Mouse (Mus musculus) midbrain, postnatal 0 days (tissue): ENCODE data around the gene Myl7. TPM values are rescaled to one million over a fixed set of nuclear protein-coding genes. Genes with fewer than 3 reads are reported as not detected.

ENCODE experiments used
- ATAC-seq: fragments of 200-750 bp; cut with Nextera tagmentation; 2 replicates; pipeline ENCODE4 v1.8.0; 2017; ENCODE audit warnings: moderate number of reproducible peaks, mild to moderate bottlenecking, moderate TSS enrichment, moderate library complexity; ENCODE audit not compliant: low FRiP score
- DNase-seq: peaks from one replicate; pipeline ENCODE4 v3.0.0-alpha.2; 2015; ENCODE audit warnings: low spot score
- H3K27ac ChIP-seq: fragments of 300-500 bp; sonication (generic); 2 replicates; pipeline ENCODE4 v1.5.1; 2014; ENCODE audit warnings: low read depth, mild to moderate bottlenecking, low read length, mixed read lengths
- H3K27me3 ChIP-seq: fragments of 300-500 bp; sonication (generic); 2 replicates; pipeline ENCODE4 v1.6.1; 2014; ENCODE audit warnings: low read length, control low read depth, mixed read lengths; ENCODE audit not compliant: insufficient read depth
- H3K36me3 ChIP-seq: fragments of 300-500 bp; sonication (generic); 2 replicates; pipeline ENCODE4 v1.6.1; 2014; ENCODE audit warnings: low read length, control low read depth, mixed read lengths; ENCODE audit not compliant: insufficient read depth
- H3K4me1 ChIP-seq: fragments of 300-500 bp; sonication (generic); 2 replicates; pipeline ENCODE4 v1.6.1; 2014; ENCODE audit warnings: mild to moderate bottlenecking, control low read depth, antibody characterized with exemption, low read length, mixed read lengths; ENCODE audit not compliant: insufficient read depth
- H3K4me2 ChIP-seq: fragments of 300-500 bp; sonication (generic); 2 replicates; pipeline ENCODE4 v1.6.1; 2014; ENCODE audit warnings: low read depth, mild to moderate bottlenecking, low read length, mixed read lengths; ENCODE audit not compliant: poor library complexity, severe bottlenecking
- H3K4me3 ChIP-seq: fragments of 300-500 bp; sonication (generic); 2 replicates; pipeline ENCODE4 v1.5.1; 2014; ENCODE audit warnings: low read depth, mild to moderate bottlenecking, low read length, moderate library complexity
- H3K9ac ChIP-seq: fragments of 300-500 bp; sonication (generic); replicated peaks from 2 replicates; pipeline ENCODE4 v1.6.1; 2014; ENCODE audit warnings: mild to moderate bottlenecking, low read length, moderate library complexity, mixed read lengths; ENCODE audit not compliant: poor library complexity, severe bottlenecking
- H3K9me3 ChIP-seq: fragments of 300-500 bp; sonication (generic); 2 replicates; pipeline ENCODE4 v1.6.1; 2016; ENCODE audit warnings: low read length, control low read depth
- CTCF ChIP-seq: IDR thresholded peaks from 2 replicates; pipeline ENCODE4 v1.5.1; 2016; ENCODE audit warnings: antibody characterized with exemption, mild to moderate bottlenecking
- WGBS: fragments of 180-500 bp; shearing (Covaris S2); extraction: QIAGEN DNeasy Blood & Tissue Kit; methylation state at CpG from one replicate; pipeline ENCODE4 v1.1.7; 2014; 5-methylcytosine and 5-hydroxymethylcytosine counted together
- polyA plus RNA-seq: library from polyadenylated mRNA; unstranded; fragments of >200 nt; fragmentation: Nextera tagmentation; extraction: Ambion mirVana; gene quantifications from 2 replicates; pipeline ENCODE4 v1.2.1, GENCODE M21; 2015
- total RNA-seq: library from RNA; depleted of rRNA; stranded (reverse); fragments of >200 nt; gene quantifications from 2 replicates; pipeline ENCODE4 v1.2.3, GENCODE M21; 2014; rRNA removed

The Myl7 gene
- total and polyA plus RNA-seq, 2 experiments from 2014 or later: not detected

DNA sequence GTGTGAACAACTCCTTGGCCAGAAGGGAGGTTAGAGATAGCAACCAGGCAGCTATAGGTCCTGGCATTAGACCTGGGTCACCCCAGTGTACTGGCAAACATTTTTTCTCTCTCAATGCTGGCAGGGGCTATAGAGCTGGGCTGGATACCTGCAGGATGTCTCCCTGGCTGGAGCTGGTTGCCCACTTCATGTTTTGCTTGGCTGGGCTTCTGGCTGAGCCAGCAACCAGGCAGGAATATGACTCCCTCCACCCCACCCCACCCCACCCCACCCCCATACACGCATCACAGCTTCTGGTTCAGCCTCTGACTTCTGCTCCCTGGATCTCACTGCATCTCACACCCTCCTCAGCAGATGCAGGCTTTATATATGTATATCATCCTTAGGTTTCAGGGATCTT is 46.3 kb downstream of the Myl7 start:
- TF ChIP-seq CTCF: no peak
- ATAC-seq (no peak), DNase-seq (no peak)
- no peaks in the 10 kb centered on the region; the same call in 1 of the 2 replicates for H3K27me3 ChIP-seq
- H3K9me3 ChIP-seq: no peaks in the 10 kb centered on the region
- 48% methylated on average over 1 of the region's 1 CpGs for WGBS
- no peak overlapping the region for H3K4me2 ChIP-seq
- H3K4me3 ChIP-seq: no peak overlapping the region
- no peaks in the 10 kb centered on the region for H3K4me1 ChIP-seq
- no peaks in the 10 kb centered on the region for H3K36me3 ChIP-seq
- no peak overlapping the region for H3K9ac ChIP-seq
- no peak overlapping the region for H3K27ac ChIP-seq

DNA sequence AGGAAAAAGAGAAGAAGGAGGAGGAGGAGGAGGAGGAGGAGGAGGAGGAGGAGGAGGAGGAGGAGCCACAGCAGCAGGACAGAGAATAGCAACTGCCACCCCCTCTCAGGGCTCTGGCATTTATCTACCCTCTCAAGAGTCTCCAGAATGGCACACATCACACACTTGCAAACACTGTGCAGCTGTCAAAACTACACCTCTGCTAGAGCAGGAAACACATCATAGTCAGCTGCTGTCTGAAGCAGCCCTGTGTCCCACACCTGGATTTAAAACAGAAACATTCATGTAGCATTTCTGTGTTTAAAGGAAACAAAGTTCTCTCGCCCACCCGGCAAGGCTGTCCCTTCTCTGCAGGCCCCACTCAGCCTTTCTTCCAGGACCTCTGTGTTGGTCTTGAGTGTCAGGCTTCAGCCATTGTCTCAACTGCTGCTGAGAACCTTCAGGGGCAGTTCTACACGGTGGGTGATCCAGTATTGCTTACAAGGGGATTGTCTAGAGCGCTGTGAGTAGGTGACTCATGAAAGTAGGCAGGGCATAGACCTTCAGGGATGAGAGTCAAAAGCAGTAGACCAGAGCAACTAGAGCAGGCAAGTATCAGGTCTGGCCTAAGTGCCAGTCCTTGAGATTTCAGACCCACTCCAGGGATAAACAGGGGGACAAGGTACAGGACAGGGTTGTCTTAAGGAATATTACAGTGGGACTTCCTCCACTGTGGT is 47.4 kb downstream of the Myl7 start:
- Histone ChIP-seq H3K27me3 (no peaks in the 10 kb centered on the region; the same call in 1 of the 2 replicates), H3K4me2 (no peak overlapping the region), H3K36me3 (no peaks in the 10 kb centered on the region), H3K4me3 (no peak overlapping the region), H3K4me1 (no peaks in the 10 kb centered on the region), H3K9me3 (no peaks in the 10 kb centered on the region), H3K9ac (no peak overlapping the region), H3K27ac (no peak overlapping the region)
- WGBS: 60% methylated on average over 4 of the region's 4 CpGs
- TF ChIP-seq CTCF: no peak
- DNase-seq: no peak
- no peak for ATAC-seq

DNA sequence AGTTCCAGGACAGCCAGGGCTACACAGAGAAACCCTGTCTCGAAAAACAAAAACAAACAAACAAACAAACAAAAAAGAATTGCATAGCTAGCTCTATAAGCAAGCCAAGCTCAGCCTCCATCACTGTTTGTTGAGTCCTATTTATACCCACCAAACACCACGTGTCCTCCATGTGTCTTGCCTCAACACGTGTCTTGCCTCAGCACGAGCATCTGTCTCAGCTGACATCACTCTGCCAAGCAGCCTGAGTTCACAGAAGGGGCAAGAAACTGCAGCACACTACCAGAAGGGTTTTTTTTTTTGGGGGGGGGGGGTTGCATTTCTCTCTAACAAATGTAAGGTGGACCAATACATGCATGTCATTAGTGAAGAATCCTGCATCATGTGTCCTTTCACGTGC is 48.1 kb downstream of the Myl7 start:
- no peak for ATAC-seq
- WGBS: 76% methylated on average over 5 of the region's 5 CpGs
- no peaks in the 10 kb centered on the region for H3K36me3 ChIP-seq
- H3K27ac ChIP-seq: no peak overlapping the region
- no peak overlapping the region for H3K9ac ChIP-seq
- H3K9me3 ChIP-seq: no peaks in the 10 kb centered on the region
- no peak for TF ChIP-seq CTCF
- H3K4me3 ChIP-seq: no peak overlapping the region
- no peak overlapping the region for H3K4me2 ChIP-seq
- DNase-seq: no peak
- H3K27me3 ChIP-seq: no peaks in the 10 kb centered on the region; the same call in 1 of the 2 replicates
- H3K4me1 ChIP-seq: no peaks in the 10 kb centered on the region

DNA sequence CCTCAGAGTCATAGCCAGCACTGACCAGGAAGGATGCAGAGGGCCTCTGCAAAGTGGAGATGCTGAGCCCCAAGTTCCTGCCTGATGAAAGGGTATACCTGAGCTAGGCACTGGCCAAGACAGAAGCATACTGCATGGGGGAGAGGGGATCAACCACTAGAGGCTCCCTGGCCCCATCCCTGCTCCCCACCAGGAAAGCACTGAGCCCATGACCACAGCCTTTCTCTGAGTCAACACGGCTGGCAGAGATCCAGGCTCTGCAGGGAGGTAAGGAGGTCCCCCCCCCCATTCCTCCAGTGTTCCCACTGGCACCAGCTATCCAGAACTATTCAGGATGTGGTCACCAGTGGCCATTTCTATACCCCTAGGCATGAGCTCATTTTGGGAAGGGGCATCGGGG is 49.3 kb downstream of the Myl7 start:
- Histone ChIP-seq H3K27ac (no peak overlapping the region), H3K36me3 (no peaks in the 10 kb centered on the region), H3K4me1 (no peaks in the 10 kb centered on the region), H3K9ac (no peak overlapping the region), H3K9me3 (no peaks in the 10 kb centered on the region), H3K4me3 (no peak overlapping the region), H3K27me3 (no peaks in the 10 kb centered on the region; the same call in 1 of the 2 replicates), H3K4me2 (no peak overlapping the region)
- DNase-seq (no peak), ATAC-seq (no peak)
- 46% methylated on average over 2 of the region's 2 CpGs for WGBS
- no peak for TF ChIP-seq CTCF

DNA sequence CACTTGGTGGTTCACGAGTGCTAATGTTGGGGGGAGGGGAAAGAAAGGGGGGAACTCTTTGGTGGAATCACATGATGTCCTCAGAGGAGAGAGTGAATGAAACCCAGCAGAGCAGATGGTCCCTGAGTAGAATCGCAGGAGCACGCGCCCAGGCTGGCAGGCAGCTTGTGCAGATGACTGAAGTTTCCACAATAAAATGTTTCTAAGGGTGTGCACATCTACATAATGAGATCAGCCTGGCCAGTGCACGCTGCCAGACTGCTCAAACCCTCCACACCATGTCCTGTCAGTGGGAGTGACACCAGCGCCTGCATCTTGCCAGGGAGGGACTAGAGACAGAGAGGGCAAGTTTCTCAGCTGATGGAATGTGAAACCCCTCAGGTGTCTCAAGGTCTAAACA is 49.8 kb downstream of the Myl7 start:
- H3K4me2 ChIP-seq: no peak overlapping the region
- ATAC-seq: peak; percentile 44; the same call in 1 of the 2 replicates
- H3K27me3 ChIP-seq: no peaks in the 10 kb centered on the region; the same call in 1 of the 2 replicates
- no peak for TF ChIP-seq CTCF
- H3K9me3 ChIP-seq: no peaks in the 10 kb centered on the region
- H3K4me1 ChIP-seq: no peaks in the 10 kb centered on the region
- H3K27ac ChIP-seq: no peak overlapping the region
- H3K36me3 ChIP-seq: no peaks in the 10 kb centered on the region
- WGBS: 28% methylated on average over 6 of the region's 6 CpGs
- peak; percentile 54 for DNase-seq
- no peak overlapping the region for H3K4me3 ChIP-seq
- H3K9ac ChIP-seq: no peak overlapping the region

DNA sequence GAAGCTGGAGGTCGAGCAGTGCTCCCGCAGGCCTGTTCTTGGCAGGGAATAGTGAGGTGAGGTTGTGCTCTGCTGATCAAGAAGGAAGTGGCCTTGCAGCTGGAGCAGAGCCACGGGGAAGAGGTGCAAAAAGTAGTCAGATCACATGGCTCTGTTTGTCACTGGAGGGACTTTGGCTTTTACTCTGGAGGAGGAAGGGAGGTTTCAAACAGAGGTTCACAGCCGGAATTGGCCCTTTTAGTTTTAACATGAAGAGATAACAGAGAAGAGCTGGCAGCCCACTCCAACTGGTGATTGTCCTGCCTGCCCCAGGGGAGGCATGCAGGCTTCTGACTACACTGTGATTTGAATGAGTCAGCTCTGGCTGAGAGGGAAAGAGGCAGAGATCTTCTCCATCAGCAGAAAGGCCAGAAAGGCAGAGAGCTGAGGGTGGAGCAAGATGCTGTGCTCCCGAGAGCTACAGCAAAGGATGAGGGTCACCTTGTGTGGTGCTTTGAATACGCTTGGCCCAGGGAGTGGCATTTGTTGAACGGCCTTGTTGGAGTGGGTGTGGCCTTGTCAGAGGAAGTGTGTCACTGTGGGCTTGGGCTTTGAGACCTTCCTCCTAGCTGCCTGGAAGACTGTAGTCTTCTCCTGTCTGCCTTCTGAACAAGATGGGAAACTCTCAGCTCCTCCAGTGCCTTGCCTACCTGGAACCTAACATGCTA is 51.8 kb downstream of the Myl7 start:
- Histone ChIP-seq H3K9ac (no peak overlapping the region), H3K9me3 (no peaks in the 10 kb centered on the region), H3K27ac (no peak overlapping the region), H3K4me3 (no peak overlapping the region), H3K4me1 (no peaks in the 10 kb centered on the region), H3K27me3 (no peaks in the 10 kb centered on the region; the same call in 1 of the 2 replicates), H3K36me3 (no peaks in the 10 kb centered on the region), H3K4me2 (no peak overlapping the region)
- TF ChIP-seq CTCF: no peak
- DNase-seq (no peak), ATAC-seq (no peak)
- WGBS: 72% methylated on average over 7 of the region's 7 CpGs

Other genes starting within 250 kb of the Myl7 start
- gene Mrps24, start 183.1 kb downstream of the Myl7 start, total RNA-seq: 62.2 and 86.4 TPM in 2 replicates
- 222 and 226 TPM in 2 replicates for gene Mrps24, start 183.1 kb downstream of the Myl7 start, polyA plus RNA-seq
- gene Urgcp, start 136.4 kb downstream of the Myl7 start, total RNA-seq: 53.9 and 56.2 TPM in 2 replicates
- 34.2 and 35.0 TPM in 2 replicates for gene Urgcp, start 136.4 kb downstream of the Myl7 start, polyA plus RNA-seq
- 82.2 and 90.8 TPM in 2 replicates for gene Dbnl, start 110.3 kb downstream of the Myl7 start, total RNA-seq
- 135 and 143 TPM in 2 replicates for gene Dbnl, start 110.3 kb downstream of the Myl7 start, polyA plus RNA-seq
- not detected in 2 replicates for gene Pgam2, start 95.0 kb downstream of the Myl7 start, total RNA-seq
- 2.9 and 3.8 TPM in 2 replicates for gene Pgam2, start 95.0 kb downstream of the Myl7 start, polyA plus RNA-seq
- 6.6 and 10.7 TPM in 2 replicates for gene Polm, start 60.8 kb downstream of the Myl7 start, total RNA-seq
- 5.7 and 6.2 TPM in 2 replicates for gene Polm, start 60.8 kb downstream of the Myl7 start, polyA plus RNA-seq
- 19.8 and 29.7 TPM in 2 replicates for gene Aebp1, start 36.8 kb downstream of the Myl7 start, total RNA-seq
- gene Aebp1, start 36.8 kb downstream of the Myl7 start, polyA plus RNA-seq: 25.8 and 28.9 TPM in 2 replicates
- 21.3 and 30.3 TPM in 2 replicates for gene Pold2, start 20.5 kb downstream of the Myl7 start, total RNA-seq
- gene Pold2, start 20.5 kb downstream of the Myl7 start, polyA plus RNA-seq: 41.1 and 47.7 TPM in 2 replicates
- gene Gck, start 51.3 kb upstream of the Myl7 start, total RNA-seq: 7.6 and 7.7 TPM in 2 replicates
- 13.2 and 14.1 TPM in 2 replicates for gene Gck, start 51.3 kb upstream of the Myl7 start, polyA plus RNA-seq
- 148 and 151 TPM in 2 replicates for gene Ykt6, start 56.9 kb upstream of the Myl7 start, total RNA-seq
- gene Ykt6, start 56.9 kb upstream of the Myl7 start, polyA plus RNA-seq: 87.0 and 89.0 TPM in 2 replicates
- gene Camk2b, start 167.6 kb upstream of the Myl7 start, total RNA-seq: 195 and 225 TPM in 2 replicates
- gene Camk2b, start 167.6 kb upstream of the Myl7 start, polyA plus RNA-seq: 199 and 208 TPM in 2 replicates